Mouse (Mus musculus) embryonic facial prominence, embryonic 13.5 days (tissue): ENCODE data around the gene Cacna2d4. TPM values are rescaled to one million over a fixed set of nuclear protein-coding genes. Genes with fewer than 3 reads are reported as not detected.
A peak's percentile ranks its signal among the peaks of the same experiment; 100 is the strongest.
"Not testable (repeated sequence)": the region's sequence is repeated elsewhere in the genome, so short reads cannot be mapped to it uniquely, and the experiment has no call there.

Source experiments
- ATAC-seq: fragments of 200-750 bp; cut with Nextera tagmentation; 2 replicates; pipeline ENCODE4 v1.8.0; 2017; ENCODE audit warnings: low read depth; ENCODE audit not compliant: insufficient number of reproducible peaks, insufficient read depth, low FRiP score, low TSS enrichment
- H3K27ac ChIP-seq: fragments of 300-500 bp; sonication (generic); 2 replicates; pipeline ENCODE4 v1.5.1; 2015; ENCODE audit warnings: moderate library complexity, mild to moderate bottlenecking, inconsistent platforms
- H3K27me3 ChIP-seq: fragments of 300-500 bp; sonication (generic); 2 replicates; pipeline ENCODE4 v1.6.1; 2015; ENCODE audit warnings: mild to moderate bottlenecking, inconsistent platforms
- H3K36me3 ChIP-seq: fragments of 300-500 bp; sonication (generic); 2 replicates; pipeline ENCODE4 v1.6.1; 2015; ENCODE audit warnings: mild to moderate bottlenecking, inconsistent platforms
- H3K4me1 ChIP-seq: fragments of 300-500 bp; sonication (generic); 2 replicates; pipeline ENCODE4 v1.6.1; 2015; ENCODE audit warnings: inconsistent platforms
- H3K4me2 ChIP-seq: fragments of 300-500 bp; sonication (generic); 2 replicates; pipeline ENCODE4 v1.6.1; 2015; ENCODE audit warnings: moderate library complexity, mild to moderate bottlenecking, inconsistent platforms
- H3K4me3 ChIP-seq: fragments of 300-500 bp; sonication (generic); 2 replicates; pipeline ENCODE4 v1.5.1; 2015; ENCODE audit warnings: mild to moderate bottlenecking, inconsistent platforms
- H3K9ac ChIP-seq: fragments of 300-500 bp; sonication (generic); 2 replicates; pipeline ENCODE4 v1.6.1; 2015; ENCODE audit warnings: mild to moderate bottlenecking, inconsistent platforms
- H3K9me3 ChIP-seq: fragments of 300-500 bp; sonication (generic); 2 replicates; pipeline ENCODE4 v1.6.1; 2016; ENCODE audit warnings: inconsistent platforms
- WGBS: fragments of 180-500 bp; shearing (Covaris S2); methylation state at CpG from one replicate; pipeline ENCODE4 v1.1.7; 2015; ENCODE audit warnings: mixed read lengths; 5-methylcytosine and 5-hydroxymethylcytosine counted together
- polyA plus RNA-seq: library from polyadenylated mRNA; unstranded; fragments of >200 nt; fragmentation: Nextera tagmentation; extraction: Ambion mirVana; gene quantifications from 2 replicates; pipeline ENCODE4 v1.2.1, GENCODE M21; 2015

Gene Cacna2d4
- polyA plus RNA-seq, 1 experiment from 2014 or later: not detected

GRCm38 (mm10) chr6:119201575-119201974 lies 34.8 kb upstream of the Cacna2d4 start:
- peaks cover 11% of the 10 kb centered on the region for H3K4me1 ChIP-seq
- ATAC-seq: no peak
- H3K9me3 ChIP-seq: no peaks in the 10 kb centered on the region
- no peak overlapping the region for H3K4me2 ChIP-seq
- H3K36me3 ChIP-seq: peaks cover 24% of the 10 kb centered on the region
- H3K27me3 ChIP-seq: no peaks in the 10 kb centered on the region
- H3K27ac ChIP-seq: no peak overlapping the region
- H3K9ac ChIP-seq: no peak overlapping the region
- H3K4me3 ChIP-seq: no peak overlapping the region
- 86% methylated on average over 4 of the region's 4 CpGs for WGBS

DNA sequence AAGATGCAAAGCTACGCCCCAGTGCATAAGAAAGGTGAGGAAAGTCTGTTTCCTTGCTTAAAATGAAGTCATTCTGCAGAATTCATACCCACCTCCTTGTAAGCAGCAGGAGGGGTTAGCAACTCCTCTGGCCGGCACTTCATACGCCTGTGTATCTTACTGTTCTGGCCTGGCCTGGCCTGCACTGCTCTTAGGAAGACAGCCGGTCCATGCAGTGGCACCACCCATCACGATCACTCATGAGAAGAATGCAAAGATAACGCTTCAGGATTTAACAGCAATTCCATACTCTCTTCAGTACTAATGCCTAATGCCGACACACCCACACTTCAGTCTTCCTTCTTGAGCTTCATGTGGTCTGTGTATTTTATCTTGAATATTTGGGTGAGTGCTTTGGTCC lies 32.0 kb upstream of the Cacna2d4 start:
- Histone ChIP-seq H3K27ac (no peak overlapping the region), H3K27me3 (no peaks in the 10 kb centered on the region), H3K36me3 (peaks cover 24% of the 10 kb centered on the region), H3K4me1 (peaks cover 3% of the 10 kb centered on the region; the same call in 1 of the 2 replicates), H3K9ac (no peak overlapping the region), H3K4me3 (no peak overlapping the region), H3K9me3 (no peaks in the 10 kb centered on the region), H3K4me2 (no peak overlapping the region)
- 90% methylated on average over 7 of the region's 7 CpGs for WGBS
- ATAC-seq: no peak

- H3K4me1 ChIP-seq: no peaks in the 10 kb centered on the region
- no peak overlapping the region for H3K4me2 ChIP-seq
- no peak overlapping the region for H3K9ac ChIP-seq
- peaks cover 24% of the 10 kb centered on the region for H3K36me3 ChIP-seq
- H3K4me3 ChIP-seq: no peak overlapping the region
- no peak for ATAC-seq
- H3K27ac ChIP-seq: no peak overlapping the region; the same call in 1 of the 2 replicates
- 78% methylated on average over 3 of the region's 3 CpGs for WGBS
- H3K9me3 ChIP-seq: no peaks in the 10 kb centered on the region
- H3K27me3 ChIP-seq: no peaks in the 10 kb centered on the region
Measured at GRCm38 (mm10) chr6:119204915-119205314, 31.4 kb upstream of the Cacna2d4 start.

GRCm38 (mm10) chr6:119206006-119206405 lies 30.3 kb upstream of the Cacna2d4 start:
- not testable (repeated sequence) for ATAC-seq, H3K9ac ChIP-seq, H3K27ac ChIP-seq, H3K4me3 ChIP-seq, H3K4me1 ChIP-seq, H3K27me3 ChIP-seq, H3K9me3 ChIP-seq, H3K4me2 ChIP-seq
- 83% methylated on average over 7 of the region's 7 CpGs for WGBS
- peaks cover 19% of the 10 kb centered on the region for H3K36me3 ChIP-seq

- Histone ChIP-seq H3K36me3 (peaks cover 41% of the 10 kb centered on the region), H3K4me3 (no peak overlapping the region), H3K9ac (no peak overlapping the region), H3K27me3 (no peaks in the 10 kb centered on the region), H3K27ac (no peak overlapping the region), H3K9me3 (no peaks in the 10 kb centered on the region), H3K4me2 (no peak overlapping the region), H3K4me1 (no peaks in the 10 kb centered on the region)
- WGBS: 87% methylated on average over 5 of the region's 5 CpGs
- ATAC-seq: no peak
Measured at GRCm38 (mm10) chr6:119213375-119213774, 23.0 kb upstream of the Cacna2d4 start.

DNA sequence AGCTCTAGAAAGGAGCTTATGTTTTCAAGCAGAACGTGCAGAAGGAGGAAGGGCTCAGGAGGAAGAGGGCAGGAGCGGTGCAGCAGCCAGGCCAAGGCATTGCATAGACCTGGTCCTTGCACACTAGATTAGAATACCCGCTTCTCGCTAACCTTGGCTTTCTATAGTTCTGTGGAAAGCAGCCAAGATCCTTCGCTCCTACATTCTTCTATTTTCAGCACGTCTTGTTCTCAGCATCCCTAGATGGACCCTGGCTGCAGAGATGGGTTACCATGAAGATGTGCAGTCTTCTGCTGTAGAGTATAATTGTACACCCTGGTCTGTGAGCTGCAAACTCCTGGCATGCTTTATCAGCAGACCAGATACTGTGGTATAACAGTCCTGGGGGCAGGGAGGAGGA lies 22.1 kb upstream of the Cacna2d4 start:
- 85% methylated on average over 6 of the region's 6 CpGs for WGBS
- H3K4me3 ChIP-seq: no peak overlapping the region
- H3K36me3 ChIP-seq: peaks cover 45% of the 10 kb centered on the region
- H3K9me3 ChIP-seq: no peaks in the 10 kb centered on the region
- no peak for ATAC-seq
- H3K9ac ChIP-seq: no peak overlapping the region
- no peak overlapping the region for H3K4me2 ChIP-seq
- H3K27ac ChIP-seq: no peak overlapping the region
- H3K4me1 ChIP-seq: no peaks in the 10 kb centered on the region
- no peaks in the 10 kb centered on the region for H3K27me3 ChIP-seq

DNA sequence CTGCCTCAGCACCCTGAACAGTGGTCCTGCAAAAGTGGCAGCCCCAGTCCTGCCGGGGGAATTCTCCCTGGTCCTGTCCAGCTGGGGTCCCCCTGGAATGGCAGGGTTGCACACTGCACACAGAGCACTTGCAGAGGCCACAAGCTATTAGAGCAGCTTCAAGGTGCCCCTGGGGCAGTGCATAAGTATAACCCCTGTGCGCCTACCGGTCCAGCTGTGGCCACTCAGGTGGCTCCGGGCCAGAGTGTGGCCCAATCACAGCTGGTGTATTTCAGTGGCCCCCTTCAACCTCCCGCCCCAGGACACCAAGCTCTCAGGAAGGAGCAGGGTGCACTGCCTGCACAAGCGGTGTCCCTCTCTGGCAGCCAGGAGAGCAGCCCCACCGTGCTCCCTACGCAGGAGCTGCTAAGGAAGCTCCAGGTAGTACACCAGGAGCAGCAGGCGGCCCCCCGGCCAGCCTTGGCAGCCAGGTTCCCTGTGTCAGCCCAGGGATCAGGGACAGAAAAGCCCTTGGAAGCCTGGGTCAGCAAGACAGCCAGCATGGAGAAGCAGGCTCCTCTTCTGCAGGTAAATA lies 21.2 kb upstream of the Cacna2d4 start:
- H3K27me3 ChIP-seq: no peaks in the 10 kb centered on the region
- H3K9me3 ChIP-seq: no peaks in the 10 kb centered on the region
- no peak overlapping the region for H3K4me2 ChIP-seq
- no peak overlapping the region for H3K4me3 ChIP-seq
- WGBS: 88% methylated on average over 10 of the region's 10 CpGs
- no peaks in the 10 kb centered on the region for H3K4me1 ChIP-seq
- peaks cover 50% of the 10 kb centered on the region for H3K36me3 ChIP-seq
- H3K9ac ChIP-seq: no peak overlapping the region
- no peak overlapping the region for H3K27ac ChIP-seq
- ATAC-seq: peak; percentile 26; the same call in 1 of the 2 replicates

DNA sequence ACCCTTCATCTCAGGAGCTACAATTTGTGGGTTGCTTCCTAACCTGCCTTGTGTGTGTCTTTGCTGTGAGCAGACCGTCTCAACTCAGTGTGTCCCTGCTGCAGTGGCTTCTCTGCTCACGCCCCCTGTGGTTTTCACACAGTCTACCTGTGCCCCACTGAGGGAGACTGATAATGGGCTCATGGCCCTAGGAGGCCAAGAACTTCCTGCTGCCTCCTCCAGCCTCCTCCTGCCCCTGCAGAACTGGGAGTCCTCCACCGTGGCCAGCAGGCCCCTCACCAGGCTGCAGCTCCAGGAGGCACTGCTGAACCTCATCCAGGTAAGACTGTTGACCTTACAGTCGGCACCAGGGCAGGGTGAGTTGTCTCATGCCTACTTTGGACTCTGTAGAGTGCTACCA lies 18.7 kb upstream of the Cacna2d4 start:
- Histone ChIP-seq H3K4me3 (no peak overlapping the region), H3K4me2 (no peak overlapping the region), H3K4me1 (no peaks in the 10 kb centered on the region), H3K27ac (no peak overlapping the region), H3K9me3 (no peaks in the 10 kb centered on the region), H3K36me3 (peaks cover 66% of the 10 kb centered on the region), H3K27me3 (no peaks in the 10 kb centered on the region), H3K9ac (no peak overlapping the region)
- no peak for ATAC-seq
- 73% methylated on average over 4 of the region's 4 CpGs for WGBS

DNA sequence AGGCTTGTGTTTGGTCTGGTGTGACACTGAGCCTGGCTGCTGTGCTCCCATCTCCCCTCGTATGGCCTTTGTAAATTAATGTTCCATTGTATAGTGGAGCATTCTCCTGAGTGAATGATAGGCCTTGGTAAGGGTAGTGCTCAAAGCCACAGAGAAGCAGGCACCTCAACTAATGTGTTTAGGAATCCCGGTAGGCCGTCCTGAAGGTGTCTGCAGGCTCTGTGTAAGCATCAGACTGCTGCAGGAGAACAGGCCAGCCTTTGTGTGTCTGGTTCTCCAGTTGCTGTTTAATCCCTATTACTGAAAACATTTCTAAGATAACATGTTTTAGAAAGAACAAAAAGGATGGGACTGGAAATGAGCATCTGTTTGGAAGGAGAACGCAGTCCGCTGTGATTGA lies 17.7 kb upstream of the Cacna2d4 start:
- no peak overlapping the region for H3K27ac ChIP-seq
- no peak overlapping the region for H3K9ac ChIP-seq
- no peak for ATAC-seq
- no peak overlapping the region for H3K4me2 ChIP-seq
- H3K36me3 ChIP-seq: peaks cover 57% of the 10 kb centered on the region
- no peaks in the 10 kb centered on the region for H3K27me3 ChIP-seq
- 85% methylated on average over 5 of the region's 5 CpGs for WGBS
- H3K9me3 ChIP-seq: no peaks in the 10 kb centered on the region
- H3K4me3 ChIP-seq: no peak overlapping the region
- H3K4me1 ChIP-seq: no peaks in the 10 kb centered on the region

GRCm38 (mm10) chr6:119219237-119219870 lies 17.0 kb upstream of the Cacna2d4 start:
- no peak overlapping the region for H3K9ac ChIP-seq
- no peak for ATAC-seq
- H3K4me3 ChIP-seq: no peak overlapping the region
- H3K27me3 ChIP-seq: no peaks in the 10 kb centered on the region
- no peaks in the 10 kb centered on the region for H3K9me3 ChIP-seq
- H3K4me1 ChIP-seq: no peaks in the 10 kb centered on the region
- 71% methylated on average over 15 of the region's 15 CpGs for WGBS
- no peak overlapping the region for H3K4me2 ChIP-seq
- peaks cover 53% of the 10 kb centered on the region for H3K36me3 ChIP-seq
- H3K27ac ChIP-seq: no peak overlapping the region

- WGBS: 54% methylated on average over 10 of the region's 10 CpGs
- Histone ChIP-seq H3K4me1 (no peaks in the 10 kb centered on the region), H3K36me3 (peaks cover 44% of the 10 kb centered on the region), H3K4me2 (no peak overlapping the region), H3K27ac (no peak overlapping the region), H3K27me3 (no peaks in the 10 kb centered on the region), H3K9ac (no peak overlapping the region), H3K9me3 (no peaks in the 10 kb centered on the region), H3K4me3 (no peak overlapping the region)
- ATAC-seq: no peak
Measured at GRCm38 (mm10) chr6:119220297-119220696, 16.0 kb upstream of the Cacna2d4 start.

GRCm38 (mm10) chr6:119224451-119225195 lies 11.7 kb upstream of the Cacna2d4 start:
- Histone ChIP-seq H3K27ac (no peak overlapping the region), H3K9me3 (no peaks in the 10 kb centered on the region), H3K4me3 (no peak overlapping the region), H3K36me3 (peaks cover 17% of the 10 kb centered on the region), H3K4me2 (no peak overlapping the region), H3K9ac (no peak overlapping the region), H3K27me3 (no peaks in the 10 kb centered on the region), H3K4me1 (no peaks in the 10 kb centered on the region)
- WGBS: 79% methylated on average over 13 of the region's 13 CpGs
- no peak for ATAC-seq
